Mouse (Mus musculus) embryo, embryonic 11 days (tissue): ENCODE data around the gene Dnlz.

ENCODE experiments used
- DNase-seq: peaks from one replicate; pipeline ENCODE4 v3.0.0-alpha.2; 2015

Dnlz gene

DNA sequence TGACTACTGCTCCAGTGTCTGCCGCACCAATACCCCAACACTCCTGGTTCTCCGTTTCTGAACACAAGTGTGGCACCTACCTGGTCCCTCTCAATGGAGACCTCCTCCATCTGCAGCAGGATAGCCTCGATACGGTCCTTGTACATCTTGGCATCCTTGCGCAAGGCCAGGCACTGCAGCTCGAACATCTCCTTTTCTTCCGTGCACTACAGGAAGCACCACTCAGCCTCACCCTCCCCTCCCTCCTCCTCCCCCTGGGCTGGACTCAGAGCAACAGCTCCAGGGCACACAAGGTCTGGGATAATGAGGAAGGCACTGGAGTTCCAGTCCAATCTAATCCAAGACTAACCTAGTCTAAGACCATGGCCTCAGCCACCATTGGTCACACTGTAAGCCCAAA lies 4.8 kb upstream of the Dnlz start:
- no peak for DNase-seq

DNA sequence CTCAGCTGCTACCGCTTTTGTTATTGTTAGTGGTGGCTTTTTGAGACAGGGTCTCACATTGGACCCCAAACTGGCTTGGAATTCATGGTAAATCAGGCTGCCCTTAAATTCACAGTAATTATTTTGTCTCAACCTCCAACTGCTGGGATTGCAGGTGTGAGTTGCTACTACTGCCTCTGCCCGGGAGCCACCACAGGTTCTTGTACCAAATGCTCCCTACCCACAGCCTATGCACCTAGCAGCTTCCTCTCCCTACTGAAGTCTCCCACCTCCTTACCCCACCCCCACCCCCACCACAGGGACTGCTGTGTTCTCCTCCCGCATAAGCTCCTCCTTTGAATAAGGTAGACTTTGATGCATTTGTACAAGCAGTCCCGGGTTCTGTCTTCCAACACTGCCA lies 4.3 kb upstream of the Dnlz start:
- DNase-seq: no peak

DNA sequence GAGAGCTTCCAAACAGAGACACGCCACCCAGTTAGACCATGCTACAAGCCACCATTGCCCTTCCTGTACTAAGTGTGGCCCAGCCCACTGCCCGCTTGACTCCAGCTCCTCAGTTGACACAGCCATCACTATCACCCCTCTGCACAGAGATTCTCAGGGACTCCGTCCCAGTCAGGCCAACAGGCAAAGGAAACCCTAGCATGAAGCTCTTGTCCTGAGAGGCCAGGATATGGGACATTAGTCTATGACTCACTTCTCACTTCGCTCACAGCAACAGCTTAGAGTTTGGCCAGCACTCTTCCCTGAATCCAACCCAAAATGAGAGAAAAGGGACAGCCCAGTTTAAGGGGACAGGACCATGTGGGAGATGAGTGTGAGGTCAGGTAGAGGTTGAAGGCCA lies 2.5 kb upstream of the Dnlz start:
- DNase-seq: no peak

DNA sequence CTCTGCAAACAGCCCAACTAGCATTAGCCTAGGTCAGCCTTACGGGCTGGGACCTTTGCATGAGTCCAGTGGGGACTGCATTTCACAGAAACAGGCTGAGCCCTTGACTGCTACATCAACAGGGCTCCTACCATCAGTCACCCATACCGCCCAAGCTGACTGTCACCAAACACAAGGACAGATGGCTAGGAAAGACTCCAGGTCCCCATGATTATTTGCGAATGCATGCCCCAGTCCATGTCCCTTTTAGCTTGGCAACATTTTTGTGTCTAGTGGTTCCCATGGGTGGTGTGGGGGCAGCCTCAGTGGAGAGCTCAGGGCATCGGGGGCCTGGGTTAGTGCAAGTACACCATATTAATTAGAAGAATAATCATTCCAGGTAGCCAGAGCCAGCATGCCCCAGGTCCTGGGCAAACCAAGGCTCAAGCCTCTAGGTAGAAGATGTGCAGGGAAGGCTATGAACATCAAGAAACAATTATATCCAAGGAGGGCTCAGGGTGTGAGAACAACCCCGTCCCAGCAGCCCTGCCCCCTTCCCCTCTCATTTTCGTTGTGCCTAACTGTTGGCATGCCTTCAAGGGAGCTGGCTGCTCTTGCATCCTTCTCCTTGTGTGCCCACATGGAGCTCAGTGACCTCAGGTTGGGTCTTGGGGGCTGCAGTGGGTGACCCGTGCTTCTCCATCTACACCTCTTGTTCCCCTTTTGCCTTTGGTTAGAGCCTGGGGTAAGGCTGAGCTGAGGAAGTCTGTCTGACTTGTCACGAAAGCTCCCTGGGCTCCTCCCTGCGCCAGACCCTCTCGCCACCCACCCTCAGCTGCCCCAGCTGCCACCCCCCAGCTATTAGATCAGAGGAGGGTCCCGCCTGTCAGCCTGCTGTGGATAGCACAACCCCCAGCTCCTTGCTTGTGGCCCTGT lies 1.4 kb upstream of the Dnlz start:
- no peak for DNase-seq

DNA sequence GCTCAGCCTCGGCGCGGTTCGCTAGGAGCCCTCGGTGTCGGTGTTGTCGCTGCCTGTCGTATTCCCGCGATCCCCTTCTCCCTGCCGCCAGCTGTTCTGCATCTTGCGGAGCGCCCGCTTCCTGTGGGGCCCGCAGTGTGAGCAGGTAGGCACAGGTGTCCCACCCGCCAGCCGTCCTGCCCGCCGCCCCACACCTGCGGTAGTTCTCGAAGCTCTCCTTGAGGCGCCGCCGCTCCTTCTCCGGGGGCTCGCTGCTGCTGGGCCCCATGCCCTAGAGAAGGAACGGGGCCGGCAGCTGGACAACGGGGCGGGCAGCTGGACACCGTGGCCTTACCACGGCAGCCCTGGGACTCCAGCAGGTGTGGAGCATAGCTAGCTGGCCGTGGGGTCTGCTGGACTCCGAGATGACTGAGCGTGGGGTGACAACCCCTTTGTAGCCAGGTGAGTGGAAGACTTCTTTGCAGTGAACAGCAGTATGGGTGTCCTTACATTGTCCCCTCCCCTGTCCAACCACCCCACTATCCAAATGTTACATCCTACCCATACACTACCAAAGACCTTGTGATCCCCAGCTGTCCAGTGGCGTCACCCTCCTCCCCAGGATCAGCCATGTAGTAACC lies 491 bp upstream of the Dnlz start:
- no peak for DNase-seq

DNA sequence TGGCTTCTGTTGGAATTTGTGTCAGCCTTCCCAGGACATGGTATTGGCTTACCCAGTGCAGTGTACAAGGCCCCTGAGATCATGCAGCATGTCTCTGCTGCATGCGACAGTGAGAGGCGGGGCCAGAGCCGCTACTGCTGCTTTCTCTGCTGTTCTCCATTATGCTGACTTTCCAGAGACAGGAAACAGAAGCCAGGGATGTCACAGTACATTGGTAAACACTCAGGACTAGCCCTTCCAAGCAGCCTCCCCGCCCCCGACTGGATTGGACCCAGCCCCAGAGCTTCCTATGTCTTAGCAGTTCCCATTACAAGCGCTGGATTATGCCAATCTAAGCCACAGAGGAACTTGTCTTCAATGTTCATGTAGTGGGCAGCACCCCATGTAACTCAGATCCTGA lies 3.7 kb downstream of the Dnlz start:
- DNase-seq: peak; percentile 23

DNA sequence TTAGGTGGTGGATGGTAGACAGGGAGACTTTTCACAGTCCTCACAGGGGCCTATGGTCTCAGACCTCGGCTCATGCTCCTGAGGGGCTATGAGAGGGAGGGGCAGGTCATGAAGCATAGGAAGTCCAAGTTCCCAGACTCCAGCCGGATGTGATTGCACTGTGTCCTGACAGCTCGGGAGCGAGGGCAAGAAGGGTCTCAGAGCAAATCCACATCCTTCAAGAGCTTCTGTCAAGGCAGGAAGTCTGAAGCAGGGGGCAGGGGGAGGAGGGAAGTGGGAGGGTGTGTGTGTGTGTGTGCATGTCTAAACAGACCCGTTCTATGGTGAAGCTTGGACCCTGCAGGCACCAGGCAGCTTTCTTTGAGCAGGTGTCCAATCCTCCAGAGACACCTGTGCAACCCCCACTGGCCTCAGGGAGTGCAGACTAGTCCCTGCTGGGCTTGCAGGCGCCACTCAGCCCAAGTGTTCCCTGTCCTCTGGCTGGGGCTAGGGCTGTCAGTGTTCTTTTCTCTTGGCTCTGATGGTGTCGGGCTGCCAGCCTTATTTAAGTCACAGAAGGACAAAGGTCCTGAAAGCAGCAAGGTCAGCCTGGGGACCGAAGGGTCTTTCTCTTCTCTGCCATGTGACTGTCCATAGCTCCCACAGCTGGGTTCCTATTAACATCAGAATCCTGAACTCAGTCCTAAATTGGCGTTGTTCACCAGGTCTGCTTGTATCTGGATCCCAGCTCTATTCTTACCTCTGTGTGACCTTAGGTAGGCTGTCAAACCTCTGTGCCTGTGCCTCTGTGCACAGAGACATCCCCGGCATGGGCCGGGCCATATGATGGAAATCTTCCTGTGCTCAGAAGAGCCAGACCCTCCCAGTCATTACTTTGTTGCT lies 9.1 kb downstream of the Dnlz start:
- no peak for DNase-seq

DNA sequence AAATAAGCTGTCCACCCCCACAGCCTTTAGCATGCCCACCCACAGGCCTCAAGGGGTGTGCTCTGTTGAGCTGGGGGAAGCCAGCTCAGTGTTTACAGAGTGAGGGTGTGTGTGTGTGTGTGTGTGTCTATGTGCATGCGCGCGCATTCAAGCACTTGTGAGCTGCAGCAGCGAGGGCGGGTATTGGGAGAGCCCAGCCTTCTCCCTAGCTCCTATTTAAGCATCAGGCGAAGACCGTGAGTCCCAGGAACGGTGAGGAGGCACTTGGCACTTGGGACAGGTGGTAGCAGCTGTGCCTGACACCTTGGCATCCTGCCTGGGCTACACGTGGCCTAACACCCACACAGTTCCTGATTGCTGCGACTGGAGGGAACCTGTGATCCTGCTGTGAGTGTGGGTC lies 9.9 kb downstream of the Dnlz start:
- DNase-seq: no peak

DNA sequence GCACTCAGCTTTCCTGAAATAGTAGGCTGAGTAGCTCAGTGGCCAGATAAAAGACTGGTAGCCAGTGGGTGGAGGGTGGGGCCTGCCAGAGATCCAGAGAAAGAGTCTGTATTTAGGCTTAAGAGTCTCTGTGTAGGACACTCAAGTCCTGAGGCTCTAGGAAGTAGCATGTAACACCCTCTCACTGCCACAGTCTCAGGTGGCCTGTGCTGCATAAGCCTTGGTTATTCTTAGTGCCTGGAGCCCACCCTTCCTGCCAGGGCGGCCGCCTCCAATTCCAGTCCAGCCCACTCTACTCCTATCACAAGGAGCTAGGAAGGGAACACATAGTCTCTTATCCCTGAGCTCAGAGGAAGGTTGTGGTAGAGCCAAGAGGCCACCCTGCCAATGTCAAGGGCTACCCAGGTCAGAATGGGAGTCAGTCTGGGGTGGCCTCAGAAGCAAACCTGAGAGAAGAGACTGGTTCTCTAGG lies 10.4 kb downstream of the Dnlz start:
- no peak for DNase-seq

DNA sequence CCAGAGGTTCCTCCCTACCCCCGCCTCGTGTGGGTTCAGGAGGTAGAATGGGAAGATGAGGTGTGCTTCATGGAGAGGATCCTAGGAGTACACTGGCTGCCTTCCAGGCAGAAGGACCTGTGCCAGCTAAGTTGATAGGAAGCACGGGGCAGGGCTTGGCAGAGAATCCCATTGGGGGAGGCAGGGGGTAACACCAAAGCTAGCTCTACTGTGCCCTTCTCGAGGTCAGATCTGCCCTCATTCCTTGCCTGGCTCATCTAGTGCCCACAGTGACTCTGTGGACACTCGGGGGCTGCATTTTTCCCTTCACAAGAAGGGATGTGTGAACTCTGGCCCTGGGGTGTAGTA lies 12.7 kb downstream of the Dnlz start:
- DNase-seq: no peak

DNA sequence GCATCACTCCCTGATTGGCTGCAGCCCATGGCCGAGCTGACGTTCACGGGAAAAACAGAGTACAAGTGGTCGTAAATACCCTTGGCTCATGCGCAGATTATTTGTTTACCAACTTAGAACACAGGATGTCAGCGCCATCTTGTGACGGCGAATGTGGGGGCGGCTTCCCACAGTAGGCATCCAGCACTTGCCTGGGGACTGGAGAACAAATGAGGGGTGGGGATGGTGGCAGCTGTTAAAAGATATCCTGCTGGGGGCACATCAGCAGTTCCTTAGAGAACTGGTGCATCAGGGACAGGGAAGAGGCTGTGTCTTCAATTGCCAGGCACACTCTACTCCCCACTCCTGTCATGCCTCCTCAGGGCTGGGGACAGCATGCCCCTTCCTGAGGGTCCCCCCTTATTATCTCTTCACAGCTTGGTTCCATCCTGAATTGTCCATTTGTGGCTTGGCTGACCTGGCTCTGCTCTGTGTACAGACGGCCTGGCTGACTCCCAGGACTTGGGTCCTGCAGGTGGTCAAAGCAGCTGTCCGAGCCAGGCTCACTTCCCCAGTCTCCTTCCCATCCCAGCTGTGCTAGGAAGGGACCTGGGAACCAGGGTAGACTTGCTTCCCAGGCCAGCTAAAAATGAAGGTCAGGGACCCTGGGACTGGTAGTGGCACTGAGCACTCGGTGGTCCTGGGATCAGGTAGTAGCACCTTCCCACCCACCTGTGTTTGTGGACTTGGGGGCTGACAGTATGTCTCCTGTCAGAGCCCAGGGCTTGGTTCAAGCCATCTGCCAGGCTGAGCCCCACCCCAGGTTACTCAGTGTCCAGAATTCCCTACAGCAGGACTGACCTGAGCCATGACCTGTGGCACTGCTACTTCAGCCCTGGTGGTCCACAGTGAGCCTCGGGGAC lies 13.4 kb downstream of the Dnlz start:
- DNase-seq: no peak

DNA sequence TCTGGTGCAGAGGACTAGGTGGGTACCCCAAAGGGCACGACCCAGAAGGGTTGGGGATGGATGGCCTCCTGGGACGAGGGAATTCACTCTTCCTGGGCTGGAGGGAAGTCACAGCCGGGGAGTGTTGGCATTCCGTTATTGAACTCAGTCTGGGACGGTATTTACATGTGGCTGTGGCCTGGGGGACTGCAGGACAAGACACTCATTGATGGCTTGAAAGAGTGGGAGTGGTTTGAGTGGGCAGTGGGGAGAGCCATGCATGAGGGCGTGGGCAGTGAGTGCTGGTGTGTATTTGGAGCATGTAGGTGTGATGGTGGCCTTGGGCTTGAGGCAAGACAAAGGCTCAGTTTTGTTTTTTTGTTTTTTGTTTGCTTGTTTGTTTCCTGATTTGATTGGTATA lies 21.2 kb downstream of the Dnlz start:
- DNase-seq: no peak

DNA sequence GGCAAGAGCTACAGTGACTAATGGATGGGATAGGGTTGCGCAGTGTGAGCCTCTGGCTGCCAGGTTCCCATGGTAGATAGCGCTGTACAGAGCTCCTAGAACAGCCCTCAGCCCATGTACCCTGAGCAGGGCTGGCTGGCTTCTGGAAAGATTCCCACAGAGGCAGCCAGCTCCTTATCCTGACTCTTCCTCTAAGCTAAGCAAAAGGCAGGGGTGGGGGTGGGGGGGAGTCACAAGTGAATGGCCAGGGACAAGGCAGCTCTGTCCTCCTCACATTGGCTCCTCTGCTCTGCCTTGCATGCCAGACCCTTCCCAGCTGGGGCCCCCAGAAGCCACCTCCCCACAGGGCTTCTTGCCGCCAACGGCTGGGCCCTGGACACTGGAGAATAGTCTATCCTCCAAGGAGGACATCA lies 21.8 kb downstream of the Dnlz start:
- DNase-seq: no peak

DNA sequence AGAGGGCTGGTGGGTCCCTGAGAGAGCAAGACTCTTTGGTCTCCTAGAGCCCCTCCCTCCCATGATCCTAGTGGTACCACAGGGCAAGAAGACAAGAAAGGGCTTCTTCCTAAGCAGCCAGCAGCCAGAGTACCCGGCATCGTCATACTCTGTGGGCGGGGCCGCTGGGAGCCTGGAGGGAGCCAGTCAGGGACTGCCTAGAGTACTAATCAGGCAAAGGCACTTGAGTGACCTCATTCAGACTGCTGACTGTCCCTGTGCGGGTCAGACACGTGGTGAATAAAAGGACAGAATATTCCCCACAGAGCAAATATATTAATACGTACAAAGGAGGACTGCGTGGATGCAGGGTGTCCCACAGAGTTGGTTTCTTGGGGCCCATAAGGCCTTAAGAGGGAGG lies 22.5 kb downstream of the Dnlz start:
- DNase-seq: peak; percentile 18

DNA sequence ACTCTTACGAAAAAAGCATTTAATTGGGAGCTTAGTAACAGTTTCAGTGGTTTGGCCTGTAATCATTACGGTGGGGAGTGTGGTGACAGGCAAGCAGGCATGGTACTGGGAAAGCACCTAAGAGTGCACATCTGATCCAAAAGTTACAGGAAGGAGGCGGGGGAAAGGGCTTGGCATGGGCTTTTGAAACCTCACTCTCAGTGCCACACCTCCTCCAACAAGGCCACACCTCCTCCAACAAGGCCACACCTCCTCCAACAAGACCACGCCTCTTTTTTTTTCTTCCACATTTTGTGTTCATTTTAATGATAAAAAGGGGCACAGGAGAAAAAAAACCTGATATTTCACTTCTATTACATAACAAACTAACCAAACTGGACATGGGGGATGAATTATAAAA lies 24.1 kb downstream of the Dnlz start:
- DNase-seq: no peak

DNA sequence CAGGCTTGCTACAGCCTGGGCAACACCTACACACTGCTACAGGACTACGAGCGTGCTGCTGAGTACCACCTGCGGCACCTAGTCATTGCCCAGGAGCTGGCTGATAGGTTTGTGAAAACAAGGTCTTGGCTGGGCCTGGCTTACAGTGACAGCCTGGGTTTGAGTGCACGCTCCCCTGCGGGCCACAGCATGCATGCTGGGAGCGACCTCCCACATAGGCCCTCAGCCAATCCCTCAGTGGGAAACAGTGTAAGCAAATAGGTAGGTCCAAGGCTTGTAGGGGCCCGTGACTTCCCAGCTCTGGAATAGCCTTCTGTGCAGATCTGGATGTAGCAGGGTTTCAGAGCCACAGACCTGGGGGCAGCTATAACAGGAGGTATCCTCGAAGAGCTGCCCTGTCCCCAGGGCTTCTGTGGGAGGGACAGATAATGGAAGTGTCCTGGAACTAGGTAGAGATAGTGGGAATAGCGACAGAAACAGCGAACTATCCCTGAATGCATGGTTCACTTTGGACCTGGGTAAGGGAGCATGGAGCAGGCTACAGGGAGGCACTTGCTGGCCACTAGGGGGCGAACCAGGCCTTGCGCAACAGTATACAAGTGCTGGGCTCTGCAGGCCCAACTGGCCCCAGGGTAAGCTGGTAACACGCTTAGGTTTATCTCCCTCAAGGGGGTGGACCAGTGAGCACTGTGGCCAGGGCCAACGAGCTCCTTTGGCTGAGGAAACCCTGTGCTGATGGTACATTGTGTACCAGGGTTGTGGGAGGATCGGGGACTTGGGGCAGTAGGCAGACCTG lies 26.3 kb downstream of the Dnlz start:
- DNase-seq: peak; percentile 79

DNA sequence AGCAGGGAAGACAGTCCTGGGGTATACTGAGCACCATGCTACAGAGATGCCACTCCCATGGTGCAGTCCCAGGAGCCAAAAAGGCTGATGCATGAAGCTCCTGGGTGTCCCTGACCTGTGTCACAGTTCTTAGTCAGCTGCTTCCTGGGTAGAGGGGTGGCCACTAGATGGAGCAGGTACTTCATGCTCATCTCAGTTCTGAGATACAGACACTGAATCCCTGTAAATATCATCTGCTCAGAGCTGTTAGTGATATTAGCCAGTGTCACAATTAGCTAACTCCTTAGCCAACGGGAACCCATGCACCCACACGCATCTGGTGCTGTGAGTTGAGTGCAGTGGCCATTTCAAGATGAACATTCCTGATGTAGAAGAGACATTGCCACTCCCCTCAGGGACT lies 27.0 kb downstream of the Dnlz start:
- peak; percentile 21 for DNase-seq

DNA sequence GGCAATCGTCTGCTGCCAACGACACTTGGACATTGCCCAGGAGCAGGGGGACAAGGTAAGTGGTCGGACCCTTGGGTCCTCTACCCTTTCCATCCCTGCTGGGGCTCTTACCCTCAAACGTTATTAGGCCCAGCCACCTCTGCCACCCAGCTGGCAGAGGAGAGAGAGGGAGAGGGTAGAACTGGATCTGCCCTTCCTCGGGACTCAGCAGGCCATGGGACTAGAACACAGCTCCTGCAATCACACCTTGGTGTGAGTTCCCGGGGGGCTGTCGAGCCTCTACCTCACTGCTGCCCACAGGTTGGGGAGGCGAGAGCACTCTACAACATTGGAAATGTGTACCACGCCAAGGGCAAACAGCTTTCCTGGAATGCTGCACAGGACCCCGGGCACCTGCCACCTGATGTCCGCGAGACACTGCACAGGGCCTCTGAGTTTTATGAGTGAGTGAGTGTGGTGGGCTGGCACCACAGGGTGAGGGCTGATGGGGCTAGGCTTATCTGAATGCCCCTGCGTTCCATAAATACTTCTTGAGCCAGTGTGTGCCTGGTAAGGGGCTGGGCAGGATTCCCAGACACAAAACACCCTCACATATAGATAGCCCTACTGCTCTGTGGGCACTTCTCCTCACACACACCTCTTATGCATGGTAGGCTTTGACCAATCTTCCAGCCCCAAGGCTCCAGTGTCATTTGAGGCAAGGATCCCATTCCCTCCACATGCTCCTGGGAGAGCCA lies 28.2 kb downstream of the Dnlz start:
- no peak for DNase-seq

DNA sequence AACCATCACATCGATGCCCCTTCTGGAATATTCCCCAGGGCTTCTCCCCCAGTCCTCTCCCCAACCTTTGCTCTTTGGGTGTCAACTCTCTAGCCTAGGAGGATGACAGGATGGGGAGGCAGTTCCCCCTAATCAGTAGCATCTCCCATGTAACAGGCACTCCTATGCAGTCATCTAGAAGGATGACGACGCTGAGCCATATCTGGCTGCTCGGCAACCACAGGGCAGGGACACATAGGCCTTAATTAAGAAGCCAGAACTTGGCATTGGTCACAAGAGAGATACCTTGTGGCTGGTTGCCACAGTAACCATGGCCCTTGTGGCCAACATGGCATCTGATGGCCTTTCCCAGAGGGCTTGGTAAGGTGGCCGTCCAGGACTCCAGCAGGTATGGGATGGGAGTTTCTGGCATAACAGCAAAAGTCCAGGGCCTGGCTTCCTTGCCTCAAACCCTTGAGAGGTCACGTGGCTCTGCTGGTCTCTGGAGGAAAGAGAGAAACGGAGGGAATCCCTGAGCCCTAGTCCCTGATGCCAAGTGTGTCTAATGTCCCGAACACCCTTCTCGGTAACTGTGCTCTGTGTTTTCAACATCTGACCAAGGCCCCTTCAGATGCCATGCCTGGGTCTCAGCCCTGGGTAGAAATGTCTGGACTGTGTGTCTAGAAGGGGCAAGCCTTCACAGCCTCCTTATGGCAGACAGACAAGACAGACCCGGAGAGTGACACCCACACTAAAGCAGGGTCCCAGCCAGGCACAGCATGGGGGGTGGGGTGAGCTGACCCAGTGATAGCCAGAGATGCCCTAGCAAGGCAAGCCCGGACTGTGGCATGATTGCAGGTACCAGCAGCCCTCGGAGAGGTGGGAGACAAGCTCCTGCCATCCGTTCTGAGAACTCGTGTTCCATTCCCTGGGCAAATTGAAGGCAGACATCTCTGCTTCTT lies 31.4 kb downstream of the Dnlz start:
- DNase-seq: no peak
